Mouse (Mus musculus): ENCODE data around the gene Gabarapl2.

GRCm38 (mm10) chr8:111992013-111992702 lies 51.7 kb downstream of the Gabarapl2 start, which contains the start of gene Adat1:
- TF ChIP-seq POLR2A (IDR thresholded peaks at IDR 0.05; ENCODE audit: low read depth, low read length) (peak; percentile 89), CTCF (IDR thresholded peaks at IDR 0.05; ENCODE audit: borderline replicate concordance, insufficient read depth, low read length) (no peak)

Measured in embryonic fibroblast, embryonic 13.5 days (primary cell).